In the genomic region with DNA sequence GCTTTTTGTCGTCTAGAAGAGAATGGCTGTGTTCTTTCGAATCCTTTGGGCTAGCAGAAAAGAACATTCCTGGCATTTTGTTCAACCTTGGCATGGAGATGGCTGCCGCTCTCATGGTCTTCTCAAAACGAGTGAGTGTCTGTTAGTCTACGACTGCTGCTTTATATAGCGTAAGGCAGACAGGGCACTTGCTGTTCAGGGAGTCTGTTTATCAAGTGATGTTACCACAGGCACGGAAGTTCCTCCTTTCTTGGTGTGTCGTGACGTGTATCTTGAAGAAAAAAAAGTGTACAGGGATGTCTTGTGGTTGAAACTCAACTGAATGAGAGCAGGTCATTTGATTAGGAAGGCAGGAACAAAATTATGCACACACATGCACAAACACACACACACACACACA, we compare ENCODE assay signal across 13 mouse cellular contexts. TPM values are rescaled to one million over a fixed set of nuclear protein-coding genes. Genes with fewer than 3 reads are reported as not detected.
A peak's percentile ranks its signal among the peaks of the same experiment; 100 is the strongest.
DNase-seq lines count a peak whose midpoint lies in the region; ATAC-seq and TF ChIP-seq lines count a peak whose summit lies in the region.
"Had no signal": no experiment of that assay in that cellular context is flagged by ENCODE, and none has a peak within 500 bp of the region (broad histone marks: within the 10 kb centered on the region; RNA-seq: fewer than 3 reads in every experiment).

A gene (minus strand): TSS at position 320 of the 400 bp plus-strand sequence.

- peak within 1 kb of the TSS; percentile 46 for H3K4me3 ChIP-seq in spleen, adult 2 months (ENCODE audit: extremely low read depth, insufficient read depth, insufficient read length)
- peak within 1 kb of the TSS; percentile 39 for H3K4me3 ChIP-seq in bone marrow, adult 2 months (replicated peaks; ENCODE audit: control insufficient read depth, low read depth, low read length)
- H3K4me3 ChIP-seq: limb, embryonic 15.5 days; myocyte had no signal

- TF ChIP-seq POLR2A in spleen, adult 2 months (IDR thresholded peaks at IDR 0.05; ENCODE audit: low read depth, low read length): no peak
- no peak for TF ChIP-seq POLR2A in bone marrow, adult 2 months (IDR thresholded peaks at IDR 0.05; ENCODE audit: borderline replicate concordance, control insufficient read depth, low read depth, low read length)

- TF ChIP-seq CTCF in spleen, adult 2 months (IDR thresholded peaks at IDR 0.05; ENCODE audit: extremely low read depth, insufficient read depth, insufficient read length, insufficient replicate concordance): no peak
- TF ChIP-seq CTCF in bone marrow, adult 2 months (IDR thresholded peaks at IDR 0.05; ENCODE audit: control insufficient read depth, insufficient read depth, low read length): no peak

- DNase-seq in spleen, adult 2 months (ENCODE audit: low read depth in 1 of 2, low spot score in 2 of 2): peak; percentile 5 to 74
- no peak for DNase-seq in spleen, postnatal 14 days (ENCODE audit: low spot score in 2 of 2)
- peak; percentile 2 to 7 for DNase-seq in thymus, postnatal 36 days
- DNase-seq in left cerebral cortex, postnatal 10 days (ENCODE audit: extremely low spot score in 1 of 2, low spot score in 2 of 2): no peak
- DNase-seq in gastrocnemius, postnatal 14 days: no peak
- DNase-seq: layer of hippocampus, postnatal 36 days; right cerebral cortex, postnatal 25 days had no signal

- 11% methylated on average over 9 of the region's 9 CpGs for WGBS in spleen, adult 2 months
- 2% methylated on average over 9 of the region's 9 CpGs for WGBS in bone marrow, adult 2 months

- H3K27me3 ChIP-seq in spleen, adult 2 months (ENCODE audit: control insufficient read depth, insufficient read depth, low read length): no peaks in the 10 kb centered on the region
- H3K27me3 ChIP-seq: limb, embryonic 15.5 days had no signal

- H3K4me1 ChIP-seq in spleen, adult 2 months (ENCODE audit: control insufficient read depth, insufficient read depth, insufficient read length): no peaks in the 10 kb centered on the region
- H3K4me1 ChIP-seq in bone marrow, adult 2 months (ENCODE audit: control insufficient read depth, insufficient read depth, low read length): no peaks in the 10 kb centered on the region
- H3K4me1 ChIP-seq: limb, embryonic 15.5 days had no signal

- no peak within 1 kb of the TSS for H3K27ac ChIP-seq in spleen, adult 2 months (ENCODE audit: insufficient read depth, low read length)
- H3K27ac ChIP-seq in bone marrow, adult 2 months (ENCODE audit: control insufficient read depth, insufficient read depth, low read depth, low read length, poor library complexity): no peak within 1 kb of the TSS
- H3K27ac ChIP-seq: hindbrain, postnatal 0 days; limb, embryonic 15.5 days had no signal

- ATAC-seq in megakaryocyte, adult 5-6 weeks (ENCODE audit: poor library complexity, severe bottlenecking): peak; percentile 93
- ATAC-seq: hindbrain, postnatal 0 days had no signal

- intact Hi-C loops in left cerebral cortex, postnatal 10 days (cut with DNase I): no loop called here
- intact Hi-C loops in gastrocnemius, postnatal 14 days (cut with DNase I; ENCODE audit: low total_unique reads): no loop called here

- no peaks in the 10 kb centered on the region; the same call in 1 of the 2 replicates for H3K36me3 ChIP-seq in spleen, adult 2 months (ENCODE audit: control insufficient read depth, insufficient read depth, low read length)
- H3K36me3 ChIP-seq: limb, embryonic 15.5 days had no signal

RNA-seq across cellular contexts. Expression of the gene that starts here (rescaled TPM):
- 1.1 and 1.4 TPM in 2 replicates for polyA plus RNA-seq in spleen, adult 2 months (2012; rRNA removed)
- 1.1 TPM in 1 of 2 replicates, not detected in the other for polyA plus RNA-seq in bone marrow, adult 2 months (2011; ENCODE audit: insufficient read depth, insufficient read length, low replicate concordance, missing spikeins)
- total RNA-seq in megakaryocyte, adult 5-6 weeks (2015): 18.4 and 22.9 TPM in 2 replicates
- total RNA-seq in megakaryocyte, adult 5-6 weeks (2017): 53.3 and 60.5 TPM in 2 replicates
- under 1 TPM; 0.34 to 0.69 TPM for total RNA-seq in left cerebral cortex, postnatal 10 days (2021)
- total RNA-seq in gastrocnemius, postnatal 14 days (2021): not detected
- polyA plus RNA-seq: heart, embryonic 11.5 days; hindbrain, postnatal 0 days; myocyte had no signal

Comparison
In these comparisons a context has a peak if more than half of its experiments do, and no peak if none do; other contexts are left out.
1. RNA of the gene that starts here (total RNA-seq): 18.4 to 60.5 TPM in megakaryocyte, adult 5-6 weeks; 0.34 to 0.69 TPM in left cerebral cortex, postnatal 10 days and not detected in gastrocnemius, postnatal 14 days; every median in the first group is over 10 times any median in the second.
2. DNase-seq: peak in spleen, adult 2 months (2 of 2) and thymus, postnatal 36 days (2 of 2); none in spleen, postnatal 14 days (0 of 2), left cerebral cortex, postnatal 10 days (0 of 2) and gastrocnemius, postnatal 14 days (single experiment).